Mouse (Mus musculus): ENCODE measurements around the gene Fanca.

- TF ChIP-seq CTCF (IDR thresholded peaks at IDR 0.05; ENCODE audit: control insufficient read depth, insufficient read depth, insufficient read length) = no peak
- no peak for TF ChIP-seq CEBPB (IDR thresholded peaks at IDR 0.05; ENCODE audit: low read depth)
- TF ChIP-seq MAX (IDR thresholded peaks at IDR 0.05) = no peak
These were observed 97.5 kb downstream of the Fanca start for GRCm38 (mm10) chr8:123220917-123221316.
